Mouse (Mus musculus): ENCODE measurements around the gene Mum1l1. TPM values are rescaled to one million over a fixed set of nuclear protein-coding genes. Genes with fewer than 3 reads are reported as not detected.

Gene Mum1l1
- polyA plus RNA-seq, 1 experiment from 2014 or later, result 1.7 TPM

DNA sequence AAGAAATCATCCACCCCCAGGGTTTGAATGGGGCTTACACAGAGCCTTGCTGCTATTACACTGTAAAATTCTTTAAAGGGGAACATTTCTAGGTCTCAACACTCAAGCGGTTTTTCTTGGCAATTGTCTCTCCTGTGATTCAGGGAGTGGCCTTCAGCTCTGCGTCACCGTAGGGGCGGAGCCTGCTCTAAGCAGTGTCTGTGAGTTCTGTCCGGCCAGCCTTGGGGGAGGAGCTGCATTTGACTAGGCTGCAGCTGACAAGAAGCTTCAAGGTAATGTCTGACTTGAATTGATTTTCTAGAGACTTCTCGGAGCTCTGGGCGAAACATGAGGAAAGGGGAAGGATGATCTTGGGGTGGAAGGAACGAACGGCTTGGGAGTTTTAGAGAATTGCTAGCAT, 21.3 kb downstream of the Mum1l1 start:
- TF ChIP-seq EP300 (IDR thresholded peaks at IDR 0.05; ENCODE audit: low read depth), result no peak
- TF ChIP-seq CTCF (IDR thresholded peaks at IDR 0.05; ENCODE audit: low read depth), result no peak
- no peaks in the 10 kb centered on the region for H3K4me1 ChIP-seq (ENCODE audit: insufficient read depth)
- ATAC-seq, result no peak
- WGBS (ENCODE audit: insufficient replicate concordance), result 47% methylated on average over 9 of the region's 9 CpGs
- H3K9ac ChIP-seq (replicated peaks), result no peak overlapping the region
- no peak overlapping the region for H3K27ac ChIP-seq (ENCODE audit: low read depth)
- no peaks in the 10 kb centered on the region for H3K27me3 ChIP-seq (ENCODE audit: insufficient read depth, low read length)
- H3K36me3 ChIP-seq (replicated peaks; ENCODE audit: insufficient read depth, low read length), result no peaks in the 10 kb centered on the region
- no peak overlapping the region for H3K4me3 ChIP-seq (ENCODE audit: low read depth, low read length)
- no peak overlapping the region for H3K4me2 ChIP-seq (ENCODE audit: low read depth, low read length)
- peak; percentile 31 for DNase-seq
- no peaks in the 10 kb centered on the region for H3K9me3 ChIP-seq (ENCODE audit: low read length)

DNA sequence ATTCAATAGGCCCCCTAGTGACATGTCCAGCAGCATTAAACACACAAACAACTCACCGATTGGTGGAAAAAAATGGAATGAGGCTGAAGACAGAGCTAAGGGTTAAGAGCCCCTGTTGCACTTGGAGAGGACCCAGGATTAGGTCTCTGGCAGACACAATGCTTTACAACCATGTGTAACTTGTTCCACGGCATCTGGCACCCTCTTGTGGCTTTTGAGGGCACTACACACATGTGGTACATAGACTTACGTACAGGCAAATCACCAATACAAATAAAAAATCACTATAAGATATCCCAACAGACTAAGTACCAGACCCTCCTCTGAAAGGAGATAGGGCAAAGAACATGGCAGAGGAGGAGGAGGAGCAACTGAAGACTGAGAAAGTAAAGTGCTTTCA, 37.5 kb downstream of the Mum1l1 start:
- Histone ChIP-seq H3K9me3 (ENCODE audit: low read length) (no peaks in the 10 kb centered on the region), H3K27ac (ENCODE audit: low read depth) (no peak overlapping the region), H3K4me3 (ENCODE audit: low read depth, low read length) (no peak overlapping the region), H3K27me3 (ENCODE audit: insufficient read depth, low read length) (no peaks in the 10 kb centered on the region), H3K4me1 (ENCODE audit: insufficient read depth) (no peaks in the 10 kb centered on the region), H3K9ac (replicated peaks) (no peak overlapping the region), H3K4me2 (ENCODE audit: low read depth, low read length) (no peak overlapping the region), H3K36me3 (replicated peaks; ENCODE audit: insufficient read depth, low read length) (no peaks in the 10 kb centered on the region)
- TF ChIP-seq EP300 (IDR thresholded peaks at IDR 0.05; ENCODE audit: low read depth), result no peak
- peak; percentile 51 for TF ChIP-seq CTCF (IDR thresholded peaks at IDR 0.05; ENCODE audit: low read depth)
- ATAC-seq (no peak), DNase-seq (peak; percentile 15)
- WGBS (ENCODE audit: insufficient replicate concordance), result 72% methylated on average over 3 of the region's 3 CpGs

DNA sequence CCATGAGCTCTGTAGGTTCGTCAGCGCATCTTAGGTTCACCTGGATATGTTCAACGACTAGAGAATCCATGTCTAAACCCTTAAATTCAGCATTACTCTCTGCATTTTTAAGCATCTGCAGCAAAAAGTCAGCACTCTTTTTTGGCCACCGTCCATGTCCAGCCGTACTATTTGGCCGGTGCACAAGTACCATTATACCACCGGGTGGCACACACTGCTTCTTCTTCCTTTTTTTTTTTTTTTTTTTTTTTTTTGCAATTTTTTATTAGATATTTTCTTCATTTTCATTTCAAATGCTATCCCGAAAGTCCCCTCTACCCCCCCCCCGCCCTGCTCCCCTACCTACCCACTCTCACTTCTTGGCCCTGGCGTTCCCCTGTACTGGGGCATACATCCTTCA, 47.2 kb downstream of the Mum1l1 start:
- no peak overlapping the region for H3K9ac ChIP-seq (replicated peaks)
- H3K4me2 ChIP-seq (ENCODE audit: low read depth, low read length), result no peak overlapping the region
- ATAC-seq, result no peak
- no peaks in the 10 kb centered on the region for H3K4me1 ChIP-seq (ENCODE audit: insufficient read depth)
- H3K36me3 ChIP-seq (replicated peaks; ENCODE audit: insufficient read depth, low read length), result no peaks in the 10 kb centered on the region
- H3K27me3 ChIP-seq (ENCODE audit: insufficient read depth, low read length), result no peaks in the 10 kb centered on the region
- TF ChIP-seq CTCF (IDR thresholded peaks at IDR 0.05; ENCODE audit: low read depth) (no peak), EP300 (IDR thresholded peaks at IDR 0.05; ENCODE audit: low read depth) (no peak)
- H3K27ac ChIP-seq (ENCODE audit: low read depth), result no peak overlapping the region
- H3K4me3 ChIP-seq (ENCODE audit: low read depth, low read length), result no peak overlapping the region
- no peaks in the 10 kb centered on the region for H3K9me3 ChIP-seq (ENCODE audit: low read length)
- WGBS (ENCODE audit: insufficient replicate concordance), result 87% methylated on average over 10 of the region's 10 CpGs
- DNase-seq, result no peak

DNA sequence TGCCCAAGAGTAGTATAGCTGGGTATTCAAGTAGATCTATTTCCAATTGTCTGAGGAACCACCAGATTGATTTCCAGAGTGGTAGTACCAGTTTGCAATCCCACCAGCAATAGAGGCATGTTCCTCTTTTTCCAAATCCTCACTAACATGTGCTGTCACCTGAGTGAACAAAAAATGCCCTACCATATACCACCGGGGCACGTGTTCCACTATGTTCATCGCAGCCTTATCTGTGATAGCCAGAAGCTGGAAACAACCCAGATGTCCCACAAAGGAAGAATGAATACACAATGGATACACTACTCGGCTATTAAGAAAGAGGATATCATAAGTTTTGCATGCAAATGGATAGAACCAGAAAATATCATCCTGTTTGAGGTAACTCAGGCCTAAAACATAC, 72.1 kb downstream of the Mum1l1 start:
- TF ChIP-seq EP300 (IDR thresholded peaks at IDR 0.05; ENCODE audit: low read depth) (no peak), CTCF (IDR thresholded peaks at IDR 0.05; ENCODE audit: low read depth) (no peak)
- no peak for DNase-seq
- no peaks in the 10 kb centered on the region for H3K27me3 ChIP-seq (ENCODE audit: insufficient read depth, low read length)
- H3K27ac ChIP-seq (ENCODE audit: low read depth), result no peak overlapping the region
- H3K4me3 ChIP-seq (ENCODE audit: low read depth, low read length), result no peak overlapping the region
- H3K9me3 ChIP-seq (ENCODE audit: low read length), result no peaks in the 10 kb centered on the region
- no peak overlapping the region for H3K4me2 ChIP-seq (ENCODE audit: low read depth, low read length)
- WGBS (ENCODE audit: insufficient replicate concordance), result 66% methylated on average over 4 of the region's 4 CpGs
- no peaks in the 10 kb centered on the region for H3K4me1 ChIP-seq (ENCODE audit: insufficient read depth)
- no peak for ATAC-seq
- no peak overlapping the region for H3K9ac ChIP-seq (replicated peaks)
- no peaks in the 10 kb centered on the region for H3K36me3 ChIP-seq (replicated peaks; ENCODE audit: insufficient read depth, low read length)

Other genes with a start within 250 kb of the Mum1l1 start
- gene Serpina7, start 124.8 kb upstream of the Mum1l1 start, polyA plus RNA-seq (2015; fragmentation: Nextera tagmentation; extraction: Ambion mirVana), result 118 and 119 TPM in 2 replicates
- 0.64 and 0.78 TPM in 2 replicates for gene 4930513O06Rik, start 123.8 kb upstream of the Mum1l1 start, polyA plus RNA-seq (2015; fragmentation: Nextera tagmentation; extraction: Ambion mirVana)
- not detected in 2 replicates for gene 4933428M09Rik, start 30.8 kb upstream of the Mum1l1 start, polyA plus RNA-seq (2015; fragmentation: Nextera tagmentation; extraction: Ambion mirVana)
- not detected in 2 replicates for gene Trap1a, start 123.6 kb downstream of the Mum1l1 start, polyA plus RNA-seq (2015; fragmentation: Nextera tagmentation; extraction: Ambion mirVana)

All from liver, postnatal 0 days (tissue).